Mouse (Mus musculus) liver, embryonic 14.5 days (tissue): ENCODE results near the gene Raet1d. TPM values are rescaled to one million over a fixed set of nuclear protein-coding genes. Genes with fewer than 3 reads are reported as not detected.
A peak's percentile ranks its signal among the peaks of the same experiment; 100 is the strongest.
"Not testable (repeated sequence)": the region's sequence is repeated elsewhere in the genome, so short reads cannot be mapped to it uniquely, and the experiment has no call there.

Source experiments
- ATAC-seq: fragments of 200-750 bp; cut with Nextera tagmentation; 2 replicates; pipeline ENCODE4 v1.8.0; 2017; ENCODE audit warnings: moderate number of reproducible peaks, mild to moderate bottlenecking, moderate library complexity; ENCODE audit not compliant: insufficient read depth
- DNase-seq, 3 experiments: peaks; one replicate each; pipeline ENCODE4 v3.0.0-alpha.2; 2012 to 2013; ENCODE audit warnings: low read depth in 3 of 3, low spot score in 3 of 3
- H3K27ac ChIP-seq: fragments of 300-500 bp; sonication (generic); 2 replicates; pipeline ENCODE4 v1.5.1; 2014; ENCODE audit warnings: moderate library complexity, mild to moderate bottlenecking, control low read depth, inconsistent platforms
- H3K27me3 ChIP-seq: fragments of 300-500 bp; sonication (generic); 2 replicates; pipeline ENCODE4 v1.6.1; 2014; ENCODE audit warnings: mild to moderate bottlenecking, low read length, moderate library complexity; ENCODE audit not compliant: control insufficient read depth, insufficient read depth
- H3K36me3 ChIP-seq: fragments of 300-500 bp; sonication (generic); replicated peaks from 2 replicates; pipeline ENCODE4 v1.6.1; 2014; ENCODE audit warnings: low read depth; ENCODE audit not compliant: control insufficient read depth, insufficient read depth
- H3K4me1 ChIP-seq, 2 experiments: fragments of 200-500 bp in 1 of 2; fragments of 300-500 bp in 1 of 2; sonication (generic) in 1 of 2; replicated peaks; 2 replicates each; pipeline ENCODE4 v1.6.1; 2012 to 2014; ENCODE audit warnings: antibody characterized with exemption in 1 of 2, inconsistent platforms in 1 of 2, low read length in 1 of 2; ENCODE audit not compliant: control insufficient read depth in 2 of 2, insufficient read depth in 2 of 2
- H3K4me2 ChIP-seq: fragments of 300-500 bp; sonication (generic); 2 replicates; pipeline ENCODE4 v1.6.1; 2014; ENCODE audit warnings: low read depth, mild to moderate bottlenecking, control low read depth, moderate library complexity
- H3K4me3 ChIP-seq, 2 experiments: fragments of 200-500 bp in 1 of 2; fragments of 300-500 bp in 1 of 2; sonication (generic) in 1 of 2; 2 replicates each; pipeline ENCODE4 v1.5.1; 2012 to 2014; ENCODE audit warnings: low read depth in 2 of 2, low read length in 2 of 2, mild to moderate bottlenecking in 2 of 2, control low read depth in 1 of 2, inconsistent platforms in 1 of 2, moderate library complexity in 1 of 2; ENCODE audit not compliant: insufficient read depth in 1 of 2
- H3K9ac ChIP-seq: fragments of 300-500 bp; sonication (generic); replicated peaks from 2 replicates; pipeline ENCODE4 v1.6.1; 2014; ENCODE audit warnings: mild to moderate bottlenecking, control low read depth, moderate library complexity
- H3K9me3 ChIP-seq: fragments of 300-500 bp; sonication (generic); 2 replicates; pipeline ENCODE4 v1.6.1; 2016; ENCODE audit warnings: low read length, mixed read lengths; ENCODE audit not compliant: control insufficient read depth
- CTCF ChIP-seq: IDR thresholded peaks from 2 replicates; pipeline ENCODE4 v1.5.1; 2016; ENCODE audit warnings: antibody characterized with exemption, low read depth, control low read depth
- EP300 ChIP-seq: IDR thresholded peaks from 2 replicates; pipeline ENCODE4 v1.6.1; 2016; ENCODE audit warnings: antibody characterized with exemption, low read depth
- WGBS: fragments of 180-500 bp; shearing (Covaris S2); extraction: QIAGEN DNeasy Blood & Tissue Kit; methylation state at CpG from one replicate; pipeline ENCODE4 v1.1.7; 2014; ENCODE audit not compliant: insufficient replicate concordance; 5-methylcytosine and 5-hydroxymethylcytosine counted together
- polyA plus RNA-seq, 2 experiments: library from polyadenylated mRNA; depleted of rRNA in 1 of 2; stranded (reverse) in 1 of 2; unstranded in 1 of 2; fragments of >200 nt; fragmentation: Nextera tagmentation in 1 of 2; extraction: Ambion mirVana in 1 of 2; gene quantifications; 2 replicates each; pipeline versions ENCODE4 v1.2.1 to v1.2.3; 2012 to 2014

Raet1d gene
- 2.4 and 3.2 TPM in 2 replicates for polyA plus RNA-seq (2012; rRNA removed)
- 6.0 and 7.0 TPM in 2 replicates for polyA plus RNA-seq (2014; fragmentation: Nextera tagmentation; extraction: Ambion mirVana)

DNA sequence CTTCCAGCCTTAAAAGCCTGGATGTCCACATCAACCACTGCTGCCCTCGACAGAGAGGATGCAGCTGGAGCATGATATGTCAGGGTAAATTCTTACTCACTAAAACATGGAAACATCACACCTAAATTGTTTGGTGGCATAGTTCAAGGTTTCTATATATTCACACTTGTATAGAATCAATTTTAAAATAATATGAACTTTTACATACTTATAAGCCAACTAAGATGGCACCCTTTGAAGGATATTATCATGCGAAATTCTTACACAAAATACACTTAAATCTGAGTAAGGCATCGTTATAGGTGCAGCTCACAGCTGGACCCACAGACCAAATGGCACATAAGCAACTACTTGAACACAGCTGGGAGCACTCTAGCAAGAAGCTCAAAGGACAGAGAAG, at the start of gene Raet1d:
Gene Raet1d, plus strand, starts transcription at position 301 of the 400 bp plus-strand sequence.
- H3K36me3 ChIP-seq, H3K27me3 ChIP-seq, ATAC-seq, H3K4me2 ChIP-seq, H3K9me3 ChIP-seq, H3K9ac ChIP-seq, H3K27ac ChIP-seq, H3K4me3 ChIP-seq, H3K4me1 ChIP-seq, DNase-seq: not testable (repeated sequence)
- WGBS: 43% methylated on average over 3 of the region's 3 CpGs

DNA sequence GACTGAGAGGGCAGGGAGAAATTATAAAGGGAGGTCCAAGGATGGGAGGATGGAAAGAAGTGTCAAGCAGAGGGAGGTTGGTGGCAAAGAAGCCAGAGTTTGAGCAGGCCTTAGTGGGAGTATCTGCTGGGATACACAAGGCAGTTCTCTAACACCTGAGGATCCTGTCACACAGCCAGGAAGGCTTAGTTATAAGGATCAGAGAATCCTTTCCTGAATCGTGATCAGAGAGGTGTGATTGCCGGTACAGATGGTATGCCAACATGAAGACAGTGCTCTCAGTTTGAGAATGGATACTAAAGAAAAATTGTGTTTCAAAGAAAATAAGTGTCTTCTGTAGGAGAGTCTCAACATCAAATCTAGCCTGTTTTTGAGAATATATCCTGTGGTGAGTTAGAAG, 37.5 kb upstream of the Raet1d start:
- H3K4me1 ChIP-seq: no peaks in the 10 kb centered on the region
- H3K4me2 ChIP-seq: no peak overlapping the region
- no peak overlapping the region for H3K4me3 ChIP-seq
- ATAC-seq (no peak), DNase-seq (no peak)
- WGBS: 85% methylated on average over 2 of the region's 2 CpGs
- no peak overlapping the region for H3K9ac ChIP-seq
- no peaks in the 10 kb centered on the region for H3K36me3 ChIP-seq
- H3K27ac ChIP-seq: no peak overlapping the region
- no peaks in the 10 kb centered on the region for H3K27me3 ChIP-seq
- TF ChIP-seq EP300 (no peak), CTCF (no peak)
- H3K9me3 ChIP-seq: no peaks in the 10 kb centered on the region

DNA sequence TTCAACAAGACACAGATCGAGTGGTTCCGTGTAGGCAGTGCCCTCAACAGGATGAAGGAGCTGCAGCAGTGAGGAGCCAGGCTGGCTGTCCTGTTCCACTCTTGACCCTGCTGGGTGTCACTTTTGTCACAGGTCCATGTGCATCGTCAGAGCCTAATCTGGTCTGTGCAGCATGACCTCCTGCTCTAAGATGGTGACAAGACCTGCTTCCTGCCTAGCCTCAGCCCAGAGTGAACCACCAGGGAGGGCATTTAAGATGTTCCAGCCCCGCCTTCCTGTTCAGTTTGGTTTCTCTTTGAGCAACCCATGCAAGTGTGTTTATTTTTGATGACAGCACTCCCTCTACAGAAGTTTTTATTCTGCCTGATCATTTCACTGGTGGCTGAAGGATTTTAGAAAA, 14.6 kb upstream of the Raet1d start:
- DNase-seq, ATAC-seq, H3K4me2 ChIP-seq, H3K4me1 ChIP-seq, H3K9ac ChIP-seq, H3K9me3 ChIP-seq, H3K4me3 ChIP-seq, H3K36me3 ChIP-seq, H3K27me3 ChIP-seq, H3K27ac ChIP-seq: not testable (repeated sequence)
- 41% methylated on average over 4 of the region's 4 CpGs for WGBS

DNA sequence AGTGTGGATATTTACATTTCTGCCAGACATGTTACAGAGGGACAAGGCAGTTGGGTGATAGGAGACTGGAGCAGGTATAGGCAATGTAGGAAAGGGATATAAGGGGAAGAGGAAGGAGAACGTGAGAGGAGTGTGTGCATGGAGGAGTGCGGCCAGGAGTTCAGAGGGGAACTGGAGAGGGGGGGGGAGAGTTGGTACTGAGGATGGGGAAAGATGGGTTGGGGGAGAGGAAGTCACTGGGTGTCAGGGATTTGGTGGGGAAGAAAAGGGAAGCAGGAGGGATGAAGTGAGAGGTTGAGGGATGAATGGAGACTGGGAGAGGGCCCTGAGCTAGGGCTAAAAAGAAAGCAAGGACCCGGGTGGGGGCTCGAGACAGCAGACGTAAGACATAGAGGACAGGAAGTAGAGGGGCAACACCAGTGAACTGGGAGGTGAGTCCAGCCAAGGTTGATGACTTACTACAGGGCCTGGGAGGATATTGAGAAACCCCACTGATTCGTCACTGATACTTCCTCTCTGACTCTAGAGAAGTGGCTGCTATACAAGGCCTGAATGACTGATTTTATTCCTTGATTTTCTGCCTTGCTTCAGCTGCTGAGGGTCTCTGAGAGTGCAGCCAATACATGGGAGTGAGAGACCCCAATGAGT, 6.7 kb upstream of the Raet1d start:
- H3K9ac ChIP-seq, H3K36me3 ChIP-seq, ATAC-seq, H3K27ac ChIP-seq, H3K4me3 ChIP-seq, H3K27me3 ChIP-seq, H3K4me2 ChIP-seq, H3K9me3 ChIP-seq, H3K4me1 ChIP-seq: not testable (repeated sequence)
- whole genome bisulfite sequencing: 27% methylated on average over 6 of the region's 6 CpGs
- peak in 1 of 3 experiments; percentile 0 for DNase-seq

DNA sequence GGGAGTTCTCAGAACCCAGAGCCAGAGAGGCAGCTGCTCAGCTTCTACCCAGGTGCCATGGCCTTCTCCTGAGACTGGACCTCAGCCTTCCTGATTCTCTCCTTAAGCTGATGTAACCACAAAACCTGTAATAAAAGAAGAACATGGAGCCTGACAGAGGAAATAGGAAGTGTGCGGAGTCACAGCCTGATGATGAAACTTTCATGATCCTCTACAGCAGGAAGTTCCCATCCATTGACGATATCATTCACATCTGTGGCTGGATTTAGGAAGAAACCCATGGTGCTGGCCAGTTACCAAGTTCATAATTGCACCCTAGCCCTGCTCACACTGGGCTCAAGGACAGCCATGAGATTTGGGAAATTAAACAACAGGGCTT, 6.2 kb upstream of the Raet1d start:
- WGBS: 24% methylated on average over 2 of the region's 2 CpGs
- H3K27ac ChIP-seq, H3K9me3 ChIP-seq, H3K4me1 ChIP-seq, H3K27me3 ChIP-seq, H3K9ac ChIP-seq, H3K36me3 ChIP-seq, ATAC-seq, H3K4me3 ChIP-seq, H3K4me2 ChIP-seq: not testable (repeated sequence)
- DNase-seq: peak in 1 of 3 experiments; percentile 7

DNA sequence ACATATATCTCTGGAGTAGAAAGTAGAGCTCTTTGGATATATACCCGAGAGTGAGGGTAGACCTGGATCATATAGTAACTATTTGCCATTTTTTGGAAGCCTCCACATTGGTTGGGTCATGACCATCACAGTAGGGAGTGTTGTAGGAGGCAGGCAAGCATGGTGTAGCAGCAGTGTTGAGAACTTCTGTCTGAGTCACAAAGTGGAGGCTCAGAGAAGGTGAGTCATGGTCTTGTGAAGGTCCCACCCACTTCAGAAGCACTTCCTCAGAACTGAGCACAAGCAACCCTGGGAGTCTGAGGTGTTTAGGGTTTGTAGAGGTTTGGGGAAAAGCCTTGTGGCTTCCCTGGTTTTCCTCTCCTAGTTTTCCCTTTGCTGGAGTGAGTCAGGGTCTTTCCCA, 3.0 kb upstream of the Raet1d start:
- not testable (repeated sequence) for H3K27ac ChIP-seq
- WGBS: 30% methylated on average over 1 of the region's 1 CpGs

DNA sequence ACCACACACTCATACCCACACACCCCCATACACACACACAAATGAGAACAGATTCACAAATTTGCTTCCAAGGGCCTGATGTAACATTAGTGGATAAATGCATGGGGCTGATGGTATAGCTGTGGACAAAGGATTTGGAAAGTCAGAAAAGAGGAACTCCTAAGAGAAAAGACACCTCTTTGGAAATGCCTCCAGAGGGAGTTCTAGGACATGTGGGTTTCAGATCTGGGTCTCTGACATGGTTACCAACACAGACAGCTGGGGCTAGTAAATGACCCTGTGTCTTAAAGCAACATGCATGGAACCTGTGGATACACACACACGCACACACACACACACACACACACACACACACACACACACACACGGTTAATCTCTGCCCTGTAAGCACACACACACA, 605 bp downstream of the Raet1d start:
- not testable (repeated sequence) for ATAC-seq, H3K4me3 ChIP-seq, DNase-seq, H3K9ac ChIP-seq, H3K36me3 ChIP-seq, H3K4me2 ChIP-seq, H3K27me3 ChIP-seq, H3K4me1 ChIP-seq, H3K9me3 ChIP-seq, H3K27ac ChIP-seq
- 50% methylated on average over 2 of the region's 2 CpGs for WGBS

More for the DNA sequence above, 3.0 kb upstream of the Raet1d start:
- not testable (repeated sequence) for H3K4me3 ChIP-seq, ATAC-seq, DNase-seq, H3K27me3 ChIP-seq, H3K4me2 ChIP-seq, H3K9ac ChIP-seq, H3K36me3 ChIP-seq, H3K9me3 ChIP-seq, H3K4me1 ChIP-seq
